Mouse (Mus musculus) testis, postnatal 14 days (tissue): ENCODE measurements around the gene Rwdd2b.
A peak's percentile ranks its signal among the peaks of the same experiment; 100 is the strongest.

Experiments
- DNase-seq: peaks from one replicate; pipeline ENCODE4 v3.0.0; 2021; ENCODE audit warnings: low spot score

Gene Rwdd2b

GRCm38 (mm10) chr16:87420662-87421061, 19.7 kb downstream of the Rwdd2b start:
- no peak for DNase-seq

DNA sequence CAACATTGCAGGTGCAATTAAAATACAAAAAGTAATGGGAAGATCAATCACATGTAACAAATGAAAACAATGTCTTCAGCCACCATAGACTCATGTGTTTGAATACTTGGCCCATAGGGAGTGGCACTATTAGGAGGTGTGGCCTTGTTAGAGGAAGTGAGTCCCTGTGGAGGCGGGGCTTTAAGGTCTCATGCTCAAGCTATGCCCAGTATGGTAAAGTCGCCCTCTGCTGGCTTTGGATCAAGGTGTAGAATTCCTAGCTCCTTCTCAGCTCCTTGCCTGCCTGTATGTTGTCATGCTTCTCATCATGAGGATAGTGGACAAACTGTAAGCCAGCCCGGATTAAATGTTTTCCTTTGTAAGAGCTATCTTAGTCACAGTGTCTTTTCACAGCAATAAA, 35.4 kb downstream of the Rwdd2b start:
- no peak for DNase-seq

DNA sequence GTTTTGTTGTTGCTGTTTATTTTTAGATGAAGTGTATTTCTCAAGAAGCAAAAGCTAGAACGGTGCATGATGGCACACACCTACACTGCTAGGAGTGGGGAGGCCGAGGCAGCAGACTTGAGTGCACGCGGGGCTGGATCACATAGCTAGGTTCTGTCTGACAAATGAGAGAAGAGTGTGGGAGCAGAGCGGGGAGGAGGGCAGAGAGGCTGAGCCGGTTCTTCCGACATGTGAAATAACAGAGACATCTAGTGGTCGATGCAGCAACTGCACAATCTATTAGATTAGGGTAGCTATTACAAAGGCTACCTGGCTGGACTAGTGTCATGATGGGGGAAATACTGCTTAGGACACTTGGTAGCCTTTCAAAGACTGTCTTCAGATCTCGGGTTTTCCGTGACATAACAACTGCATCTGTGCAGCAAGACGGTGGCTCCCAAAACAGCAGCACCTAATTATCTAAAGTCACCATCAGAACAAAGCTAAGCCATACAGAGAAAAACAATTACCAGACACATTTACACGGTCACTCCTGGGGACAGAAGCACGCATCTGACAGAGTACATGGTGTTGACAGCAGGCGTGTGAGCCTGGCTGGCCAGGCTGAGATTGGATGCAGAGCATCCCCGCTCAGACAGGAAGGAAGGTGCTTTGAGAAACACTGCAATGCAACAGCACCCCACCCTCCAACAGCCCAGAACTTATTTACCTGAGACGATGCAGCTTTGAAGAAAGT, 46.4 kb downstream of the Rwdd2b start:
- peak; percentile 17 for DNase-seq

DNA sequence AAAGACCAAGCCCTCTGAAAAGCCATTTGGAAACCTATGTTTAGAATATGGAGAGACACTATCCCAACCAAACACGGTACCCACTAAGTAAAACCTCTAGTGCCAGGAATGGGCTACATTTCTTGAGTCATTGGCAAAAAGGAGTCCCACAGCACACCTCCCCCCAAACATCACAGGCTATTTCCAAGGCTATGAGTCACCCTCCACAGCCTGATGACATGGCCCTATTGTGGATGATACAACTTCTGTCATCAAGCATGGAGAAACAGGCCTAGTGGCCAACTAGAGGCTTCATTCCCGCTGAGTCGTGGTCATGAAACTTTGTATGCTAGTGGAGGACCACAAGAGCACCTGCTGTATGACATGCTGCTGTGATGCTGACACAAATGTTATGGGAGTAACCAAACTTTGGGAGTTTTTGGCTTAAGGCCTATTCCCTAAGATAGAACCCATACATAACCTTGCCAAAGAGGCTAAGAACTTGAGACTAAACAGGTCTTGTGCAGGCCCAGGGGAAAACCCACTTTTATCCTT, 52.9 kb downstream of the Rwdd2b start:
- no peak for DNase-seq

- no peak for DNase-seq
Measured at GRCm38 (mm10) chr16:87384366-87384765, 56.0 kb downstream of the Rwdd2b start.
